Mouse (Mus musculus): ENCODE data around the gene P2ry14.
"Not testable (repeated sequence)": the region's sequence is repeated elsewhere in the genome, so short reads cannot be mapped to it uniquely, and the experiment has no call there.

The P2ry14 gene

GRCm38 (mm10) chr3:59104462-59104861, 49.0 kb downstream of the P2ry14 start:
- no peak for DNase-seq (ENCODE audit: low spot score)

- DNase-seq (ENCODE audit: low spot score) = no peak
Observed at GRCm38 (mm10) chr3:59102146-59102545, 51.3 kb downstream of the P2ry14 start.

- no peak for DNase-seq (ENCODE audit: low spot score)
Observed at GRCm38 (mm10) chr3:59101218-59101986, 52.0 kb downstream of the P2ry14 start, which contains the start of gene Gpr171. Gene Gpr171, minus strand, starts transcription at chr3:59101821.

GRCm38 (mm10) chr3:59098540-59098939, 54.9 kb downstream of the P2ry14 start:
- no peak for DNase-seq (ENCODE audit: low spot score)

- no peak for DNase-seq (ENCODE audit: low spot score)
Observed at GRCm38 (mm10) chr3:59097421-59097820, 56.0 kb downstream of the P2ry14 start.

- DNase-seq (ENCODE audit: low spot score) = no peak
Observed at GRCm38 (mm10) chr3:59092702-59093101, 60.7 kb downstream of the P2ry14 start.

GRCm38 (mm10) chr3:59080919-59081318, 72.5 kb downstream of the P2ry14 start:
- DNase-seq (ENCODE audit: low spot score) = no peak

- no peak for DNase-seq (ENCODE audit: low spot score)
Observed at GRCm38 (mm10) chr3:59080293-59080916, 73.0 kb downstream of the P2ry14 start.

GRCm38 (mm10) chr3:59079327-59079726, 74.1 kb downstream of the P2ry14 start:
- no peak for DNase-seq (ENCODE audit: low spot score)

- no peak for DNase-seq (ENCODE audit: low spot score)
Observed at GRCm38 (mm10) chr3:59078585-59078984, 74.8 kb downstream of the P2ry14 start.

GRCm38 (mm10) chr3:59077278-59077677, 76.1 kb downstream of the P2ry14 start:
- no peak for DNase-seq (ENCODE audit: low spot score)

GRCm38 (mm10) chr3:59069071-59069470, 84.3 kb downstream of the P2ry14 start:
- not testable (repeated sequence) for DNase-seq (ENCODE audit: low spot score)

GRCm38 (mm10) chr3:59066558-59067294, 86.7 kb downstream of the P2ry14 start:
- no peak for DNase-seq (ENCODE audit: low spot score)

GRCm38 (mm10) chr3:59065937-59066336, 87.5 kb downstream of the P2ry14 start:
- no peak for DNase-seq (ENCODE audit: low spot score)

All from ovary, postnatal 10 days (tissue).